Mouse (Mus musculus) liver, embryonic 11.5 days (tissue): ENCODE results near the gene Sept5. TPM values are rescaled to one million over a fixed set of nuclear protein-coding genes. Genes with fewer than 3 reads are reported as not detected.

Source experiments
- ATAC-seq: fragments of 200-750 bp; cut with Nextera tagmentation; replicated peaks from 2 replicates; pipeline ENCODE4 v1.8.0; 2017; ENCODE audit warnings: moderate number of reproducible peaks, mild to moderate bottlenecking, moderate TSS enrichment, moderate library complexity; ENCODE audit not compliant: low FRiP score
- DNase-seq: peaks from one replicate; pipeline ENCODE4 v3.0.0-alpha.2; 2017; ENCODE audit warnings: low spot score
- H3K27ac ChIP-seq: fragments of 300-500 bp; sonication (generic); 2 replicates; pipeline ENCODE4 v1.5.1; 2014; ENCODE audit warnings: mild to moderate bottlenecking, low read depth, low read length, control low read depth
- H3K27me3 ChIP-seq: fragments of 300-500 bp; sonication (generic); replicated peaks from 2 replicates; pipeline ENCODE4 v1.6.1; 2014; ENCODE audit warnings: low read length, mixed read lengths; ENCODE audit not compliant: control insufficient read depth, insufficient read depth
- H3K36me3 ChIP-seq: fragments of 300-500 bp; sonication (generic); 2 replicates; pipeline ENCODE4 v1.6.1; 2014; ENCODE audit warnings: mild to moderate bottlenecking, low read length, moderate library complexity, mixed read lengths; ENCODE audit not compliant: control insufficient read depth, insufficient read depth
- H3K4me1 ChIP-seq: fragments of 300-500 bp; sonication (generic); replicated peaks from 2 replicates; pipeline ENCODE4 v1.6.1; 2014; ENCODE audit warnings: low read length, mixed read lengths; ENCODE audit not compliant: control insufficient read depth, insufficient read depth
- H3K4me2 ChIP-seq: fragments of 300-500 bp; sonication (generic); 2 replicates; pipeline ENCODE4 v1.6.1; 2014; ENCODE audit warnings: mild to moderate bottlenecking, control low read depth, moderate library complexity
- H3K4me3 ChIP-seq: fragments of 300-500 bp; sonication (generic); 2 replicates; pipeline ENCODE4 v1.5.1; 2014; ENCODE audit warnings: low read depth, low read length, control low read depth
- H3K9ac ChIP-seq: fragments of 300-500 bp; sonication (generic); 2 replicates; pipeline ENCODE4 v1.6.1; 2014; ENCODE audit warnings: low read depth, low read length, control low read depth
- H3K9me3 ChIP-seq: fragments of 300-500 bp; sonication (generic); 2 replicates; pipeline ENCODE4 v1.6.1; 2016; ENCODE audit warnings: low read length, inconsistent platforms, mixed read lengths; ENCODE audit not compliant: control insufficient read depth
- WGBS: fragments of 180-500 bp; shearing (Covaris S2); extraction: QIAGEN DNeasy Blood & Tissue Kit; methylation state at CpG from one replicate; pipeline ENCODE4 v1.1.7; 2014; 5-methylcytosine and 5-hydroxymethylcytosine counted together
- polyA plus RNA-seq: library from polyadenylated mRNA; unstranded; fragments of >200 nt; fragmentation: Nextera tagmentation; extraction: Ambion mirVana; gene quantifications from 2 replicates; pipeline ENCODE4 v1.2.1, GENCODE M21; 2014

Gene Sept5
- polyA plus RNA-seq, 1 experiment from 2014 or later, result 6.0 TPM

DNA sequence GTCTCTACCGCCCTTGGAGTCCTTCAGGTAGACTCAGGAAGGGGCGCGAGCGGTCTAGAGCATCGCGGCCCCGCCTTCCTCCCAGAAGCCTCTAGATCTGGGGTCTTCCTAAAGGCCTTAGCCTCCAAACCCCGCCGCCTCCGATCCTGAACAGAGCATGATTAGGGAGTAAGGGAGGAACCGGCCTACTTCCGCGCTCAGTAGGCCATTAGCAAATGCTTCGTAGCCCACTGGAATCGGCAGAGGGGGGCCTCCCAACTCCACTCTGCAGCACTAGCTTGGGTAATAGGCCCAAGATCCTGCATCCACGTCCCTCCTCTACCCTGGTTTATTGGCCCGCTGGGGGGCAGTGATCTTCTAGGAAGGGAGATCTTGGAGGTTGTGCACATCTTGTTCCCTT is 7.7 kb downstream of the Sept5 start, which contains the start of gene Gp1bb:
Gene Gp1bb (minus strand): TSS at position 385 of the 400 bp plus-strand sequence.
- WGBS, result 2% methylated on average over 17 of the region's 17 CpGs
- DNase-seq, result no peak
- H3K4me2 ChIP-seq, result peak within 1 kb of the TSS; percentile 78
- H3K36me3 ChIP-seq, result no peaks in the 10 kb centered on the region
- H3K27ac ChIP-seq, result peak within 1 kb of the TSS; percentile 43; the same call in 1 of the 2 replicates
- ATAC-seq, result no peak
- H3K27me3 ChIP-seq, result peaks cover 91% of the 10 kb centered on the region
- peak within 1 kb of the TSS; percentile 51 for H3K4me3 ChIP-seq
- H3K4me1 ChIP-seq, result peaks cover 26% of the 10 kb centered on the region
- peak within 1 kb of the TSS; percentile 10; the same call in 1 of the 2 replicates for H3K9ac ChIP-seq
- H3K9me3 ChIP-seq, result no peaks in the 10 kb centered on the region

DNA sequence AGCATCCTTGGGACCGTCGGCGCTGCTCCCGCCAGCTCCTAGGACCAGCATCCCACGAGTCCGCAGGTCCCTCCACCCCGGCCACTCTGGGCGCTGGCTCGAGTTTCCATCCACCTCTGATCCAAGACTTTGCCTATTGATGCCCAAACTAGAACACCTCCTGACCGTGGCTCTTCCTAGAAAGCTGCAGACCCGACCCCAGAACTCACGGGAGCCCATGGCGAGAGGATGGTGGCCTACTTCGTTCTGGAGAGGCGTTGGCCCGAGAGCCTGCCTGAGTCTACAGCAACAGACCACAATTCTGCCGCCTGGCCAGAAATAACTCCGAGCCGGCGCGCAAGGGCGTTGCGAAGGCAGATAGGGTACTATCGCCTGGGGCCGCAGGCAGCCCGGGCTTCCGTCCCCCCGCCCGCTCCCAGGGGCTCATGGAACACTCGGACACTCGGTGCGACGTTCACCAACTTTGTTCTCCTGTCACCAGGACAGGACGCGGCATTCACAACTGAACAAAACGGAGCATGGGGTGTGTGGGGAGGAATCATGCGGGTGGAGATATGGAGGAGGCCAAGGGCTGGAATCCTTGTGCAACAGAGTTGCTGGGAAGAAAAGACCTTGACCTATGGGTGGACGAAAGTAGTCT is 8.3 kb downstream of the Sept5 start:
- peaks cover 23% of the 10 kb centered on the region for H3K4me1 ChIP-seq
- WGBS, result 2% methylated on average over 38 of the region's 38 CpGs
- peak overlapping the region; percentile 10; the same call in 1 of the 2 replicates for H3K9ac ChIP-seq
- H3K27me3 ChIP-seq, result peaks cover 91% of the 10 kb centered on the region
- peak; percentile 67 for DNase-seq
- no peaks in the 10 kb centered on the region for H3K36me3 ChIP-seq
- peak overlapping the region; percentile 51 for H3K4me3 ChIP-seq
- no peak for ATAC-seq
- H3K9me3 ChIP-seq, result no peaks in the 10 kb centered on the region
- peak overlapping the region; percentile 78 for H3K4me2 ChIP-seq
- peak overlapping the region; percentile 43; the same call in 1 of the 2 replicates for H3K27ac ChIP-seq

DNA sequence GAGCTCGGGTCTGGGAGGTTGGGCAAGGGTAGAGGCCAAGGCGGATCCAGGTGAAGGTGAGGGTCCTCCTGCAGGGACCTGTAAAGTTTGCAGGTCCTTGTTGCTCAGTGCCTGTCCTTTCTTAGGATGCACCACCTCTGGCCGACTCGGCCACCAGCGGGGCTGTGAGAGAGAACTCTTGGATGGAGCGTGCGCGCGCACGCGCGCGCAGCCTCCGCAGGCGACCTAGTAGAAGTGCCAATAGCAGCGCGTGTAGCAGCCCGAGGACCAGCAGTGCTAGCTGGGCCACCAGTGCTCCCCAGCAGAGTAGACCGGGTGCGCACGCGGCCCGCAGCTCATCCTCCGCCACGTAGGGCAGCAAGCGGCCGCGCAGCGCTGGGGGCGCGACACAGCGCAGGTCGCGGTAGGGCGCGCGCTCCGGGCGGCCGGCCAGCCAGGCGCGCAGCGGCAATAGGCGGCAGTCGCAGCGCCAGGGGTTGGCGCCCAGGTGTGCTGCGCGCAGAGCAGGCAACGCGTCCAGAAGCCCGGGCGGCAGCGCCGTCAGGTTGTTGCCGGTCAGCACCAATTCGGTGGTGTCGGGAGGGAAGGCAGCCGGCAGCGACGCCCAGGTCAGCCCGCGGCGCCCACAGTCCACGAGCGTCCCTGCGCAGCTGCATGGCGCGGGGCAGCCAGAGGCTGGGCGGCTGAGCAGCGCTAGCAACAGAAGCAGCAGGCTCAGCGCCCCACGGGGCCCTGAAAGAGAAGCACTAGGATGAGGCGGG is 9.0 kb downstream of the Sept5 start:
- DNase-seq (no peak), ATAC-seq (no peak)
- H3K36me3 ChIP-seq, result no peaks in the 10 kb centered on the region
- peak overlapping the region; percentile 10 for H3K9ac ChIP-seq
- peaks cover 18% of the 10 kb centered on the region for H3K4me1 ChIP-seq
- H3K4me2 ChIP-seq, result peak overlapping the region; percentile 78
- H3K27ac ChIP-seq, result no peak overlapping the region
- H3K27me3 ChIP-seq, result peaks cover 88% of the 10 kb centered on the region
- no peaks in the 10 kb centered on the region for H3K9me3 ChIP-seq
- H3K4me3 ChIP-seq, result peak overlapping the region; percentile 51
- 1% methylated on average over 73 of the region's 74 CpGs for WGBS

DNA sequence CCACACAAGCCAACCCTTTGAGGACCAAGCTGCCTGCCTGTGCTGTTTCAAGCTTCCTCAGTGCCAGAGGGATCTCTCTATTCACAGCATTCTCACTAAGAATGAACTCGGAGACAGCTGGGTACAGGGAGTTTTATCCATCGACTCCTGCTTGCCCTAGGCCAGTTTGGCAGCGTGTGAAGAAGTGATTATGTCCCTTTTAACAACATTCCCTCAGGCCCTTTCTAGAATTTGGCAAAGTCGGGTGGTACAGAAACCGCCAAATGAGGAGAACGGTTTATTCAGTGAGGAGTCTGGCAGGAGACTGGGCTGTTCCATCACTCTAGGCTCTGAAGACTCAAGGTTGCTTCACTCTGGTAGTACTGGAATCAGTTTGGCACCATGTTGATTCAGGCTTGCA is 9.6 kb downstream of the Sept5 start:
- WGBS, result 32% methylated on average over 6 of the region's 6 CpGs
- no peak overlapping the region for H3K9ac ChIP-seq
- ATAC-seq (no peak), DNase-seq (no peak)
- no peak overlapping the region for H3K27ac ChIP-seq
- H3K4me1 ChIP-seq, result peaks cover 18% of the 10 kb centered on the region
- H3K9me3 ChIP-seq, result no peaks in the 10 kb centered on the region
- no peak overlapping the region; the same call in 1 of the 2 replicates for H3K4me3 ChIP-seq
- H3K27me3 ChIP-seq, result peaks cover 82% of the 10 kb centered on the region
- H3K4me2 ChIP-seq, result peak overlapping the region; percentile 78
- no peaks in the 10 kb centered on the region for H3K36me3 ChIP-seq

DNA sequence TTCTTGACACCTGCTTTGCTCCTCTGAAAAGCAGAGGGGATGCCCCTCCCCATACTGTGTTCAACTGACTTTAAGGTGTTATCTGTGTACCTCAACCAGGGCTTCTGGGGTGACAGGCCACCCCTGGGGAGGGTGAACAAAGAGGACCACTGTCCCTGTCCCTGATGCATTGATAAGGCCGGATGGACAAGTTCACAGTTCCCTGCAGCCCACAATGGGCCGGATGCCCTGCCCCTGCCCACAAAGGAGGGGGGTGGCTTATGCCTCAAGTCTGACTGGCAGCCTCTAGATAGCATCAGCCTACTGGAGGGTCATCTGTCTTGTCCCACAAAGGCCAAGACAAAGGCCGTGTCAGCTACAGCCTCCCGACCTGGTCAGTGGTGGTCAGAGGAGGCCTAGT is 10.6 kb downstream of the Sept5 start:
- H3K4me1 ChIP-seq, result peaks cover 18% of the 10 kb centered on the region
- H3K4me3 ChIP-seq, result no peak overlapping the region
- H3K9me3 ChIP-seq, result no peaks in the 10 kb centered on the region
- 0 out of 2 replicates have a peak overlapping the region, but pooled peaks have one; percentile 4 for H3K27ac ChIP-seq
- H3K36me3 ChIP-seq, result no peaks in the 10 kb centered on the region
- ATAC-seq (no peak), DNase-seq (no peak)
- 35% methylated on average over 4 of the region's 4 CpGs for WGBS
- H3K27me3 ChIP-seq, result peaks cover 76% of the 10 kb centered on the region
- no peak overlapping the region for H3K9ac ChIP-seq
- no peak overlapping the region for H3K4me2 ChIP-seq

DNA sequence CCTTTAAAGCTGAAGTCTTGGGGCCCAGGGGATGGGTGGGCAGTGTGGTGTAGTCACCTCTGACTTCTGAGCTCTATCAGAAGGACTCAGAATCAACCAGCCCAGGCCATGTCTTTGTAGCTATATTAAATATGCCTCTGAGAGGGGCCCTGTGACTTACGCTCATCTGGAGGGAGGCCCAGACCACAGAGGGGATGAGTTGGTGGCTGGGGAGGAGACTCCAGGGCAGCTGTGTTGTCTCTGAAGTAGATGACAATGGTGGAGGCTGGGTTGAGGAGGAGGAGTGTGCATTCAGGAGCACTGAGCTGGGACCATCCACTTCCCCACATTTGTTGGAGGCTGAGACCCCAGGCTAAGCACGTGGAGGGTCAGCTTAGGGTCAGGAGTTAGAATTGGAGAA is 11.5 kb downstream of the Sept5 start:
- no peaks in the 10 kb centered on the region for H3K36me3 ChIP-seq
- H3K4me2 ChIP-seq, result no peak overlapping the region; the same call in 1 of the 2 replicates
- H3K9ac ChIP-seq, result no peak overlapping the region
- H3K27me3 ChIP-seq, result peaks cover 72% of the 10 kb centered on the region
- no peaks in the 10 kb centered on the region for H3K9me3 ChIP-seq
- DNase-seq (no peak), ATAC-seq (no peak)
- H3K27ac ChIP-seq, result no peak overlapping the region
- WGBS, result 63% methylated on average over 2 of the region's 2 CpGs
- H3K4me1 ChIP-seq, result peaks cover 18% of the 10 kb centered on the region
- no peak overlapping the region for H3K4me3 ChIP-seq

DNA sequence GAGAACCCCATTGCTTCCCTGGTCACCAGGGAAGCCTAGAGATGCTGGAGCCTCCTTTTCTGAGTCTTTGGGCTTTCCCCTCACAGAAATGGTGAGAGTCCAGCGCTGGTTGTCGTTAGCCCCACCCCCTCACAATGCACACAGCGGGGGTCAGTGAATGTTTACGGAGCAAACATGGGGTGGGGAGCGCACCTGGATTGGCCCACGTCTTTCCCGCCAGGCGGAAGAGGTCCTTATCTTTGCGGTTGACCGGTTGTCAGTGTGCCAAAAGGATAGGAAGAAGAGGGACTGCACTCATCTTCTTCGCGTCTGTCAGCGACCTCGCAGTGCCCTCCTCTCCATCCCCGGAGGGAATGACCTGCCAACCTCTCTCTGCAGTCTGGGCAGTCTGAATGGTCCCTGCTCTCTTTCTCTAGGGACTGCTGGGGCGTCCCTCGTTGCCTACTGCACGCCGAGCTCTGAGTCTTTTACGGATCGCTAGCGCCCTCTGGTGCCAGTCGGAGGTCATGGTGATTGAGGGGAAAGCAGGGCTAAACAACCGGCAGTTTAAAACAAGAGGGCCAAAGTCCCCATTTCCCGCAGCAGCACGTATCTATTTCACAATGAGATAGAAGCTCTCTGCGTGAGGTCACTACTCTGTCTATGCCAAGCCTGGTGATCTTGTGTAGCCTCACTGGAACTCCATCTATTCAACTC is 12.2 kb downstream of the Sept5 start:
- Histone ChIP-seq H3K4me1 (peaks cover 15% of the 10 kb centered on the region), H3K4me3 (peak overlapping the region; percentile 32), H3K36me3 (no peaks in the 10 kb centered on the region), H3K27me3 (peaks cover 64% of the 10 kb centered on the region), H3K27ac (no peak overlapping the region), H3K9me3 (no peaks in the 10 kb centered on the region), H3K4me2 (peak overlapping the region; percentile 72), H3K9ac (no peak overlapping the region)
- peak; percentile 59 for ATAC-seq
- 1% methylated on average over 27 of the region's 27 CpGs for WGBS
- DNase-seq, result peak; percentile 83

DNA sequence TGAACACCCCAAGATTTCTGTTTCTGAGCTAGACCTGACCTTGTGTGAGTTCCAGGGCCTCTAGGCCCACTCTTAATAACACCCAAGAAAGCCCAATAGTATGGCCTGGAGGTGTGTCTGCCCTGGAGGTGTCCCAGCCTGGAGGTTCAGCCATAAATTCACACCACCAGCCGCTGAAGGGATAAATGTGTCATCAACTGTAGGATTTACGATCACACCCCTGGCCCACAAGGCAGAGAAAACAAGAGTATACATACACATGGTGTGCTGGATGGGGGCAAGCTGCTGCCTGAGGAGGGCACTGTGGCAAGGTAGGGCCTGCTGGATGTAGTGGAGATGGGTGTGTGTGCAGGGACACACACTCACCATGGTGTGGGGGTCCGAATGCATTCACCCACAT is 16.5 kb downstream of the Sept5 start:
- WGBS, result 78% methylated on average over 3 of the region's 3 CpGs
- ATAC-seq (no peak), DNase-seq (no peak)
- Histone ChIP-seq H3K4me1 (peaks cover 5% of the 10 kb centered on the region), H3K4me2 (no peak overlapping the region), H3K9ac (no peak overlapping the region), H3K27ac (no peak overlapping the region), H3K9me3 (no peaks in the 10 kb centered on the region), H3K36me3 (no peaks in the 10 kb centered on the region), H3K4me3 (no peak overlapping the region), H3K27me3 (peaks cover 44% of the 10 kb centered on the region)
